Mouse (Mus musculus): ENCODE data around the gene Pkp4. TPM values are rescaled to one million over a fixed set of nuclear protein-coding genes. Genes with fewer than 3 reads are reported as not detected.

Pkp4 gene
- polyA plus RNA-seq, 1 experiment from 2014 or later = 30.4 TPM

DNA sequence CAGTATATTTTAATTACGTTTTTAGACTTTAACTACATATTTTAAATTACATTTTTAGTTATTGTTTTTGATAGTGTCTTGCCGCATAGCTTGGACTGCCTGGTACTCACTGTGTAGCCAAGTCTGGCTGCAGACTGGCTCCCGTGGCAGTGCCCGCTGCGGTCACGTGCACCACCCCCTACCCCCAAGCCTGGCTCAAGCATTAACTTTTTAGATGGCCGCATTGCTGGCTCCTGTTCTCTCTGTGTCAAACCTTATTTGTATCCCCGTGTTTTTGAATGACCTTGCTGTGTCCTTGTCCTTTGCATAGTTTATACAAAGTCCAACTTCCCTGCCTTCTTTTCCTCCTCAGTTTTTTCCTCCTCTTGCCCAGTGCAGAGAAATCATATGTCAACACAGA lies 25.5 kb downstream of the Pkp4 start:
- 90% methylated on average over 8 of the region's 8 CpGs for WGBS
- no peaks in the 10 kb centered on the region for H3K4me1 ChIP-seq
- no peak overlapping the region for H3K9ac ChIP-seq
- 0 out of 2 replicates have a peak, but pooled peaks cover 6% of the 10 kb centered on the region for H3K36me3 ChIP-seq
- H3K27ac ChIP-seq = no peak overlapping the region
- H3K4me3 ChIP-seq (replicated peaks) = no peak overlapping the region
- no peak for ATAC-seq (ENCODE audit: insufficient read depth, low FRiP score, low read depth)
- no peaks in the 10 kb centered on the region for H3K9me3 ChIP-seq
- no peaks in the 10 kb centered on the region for H3K27me3 ChIP-seq (replicated peaks)
- H3K4me2 ChIP-seq = no peak overlapping the region

DNA sequence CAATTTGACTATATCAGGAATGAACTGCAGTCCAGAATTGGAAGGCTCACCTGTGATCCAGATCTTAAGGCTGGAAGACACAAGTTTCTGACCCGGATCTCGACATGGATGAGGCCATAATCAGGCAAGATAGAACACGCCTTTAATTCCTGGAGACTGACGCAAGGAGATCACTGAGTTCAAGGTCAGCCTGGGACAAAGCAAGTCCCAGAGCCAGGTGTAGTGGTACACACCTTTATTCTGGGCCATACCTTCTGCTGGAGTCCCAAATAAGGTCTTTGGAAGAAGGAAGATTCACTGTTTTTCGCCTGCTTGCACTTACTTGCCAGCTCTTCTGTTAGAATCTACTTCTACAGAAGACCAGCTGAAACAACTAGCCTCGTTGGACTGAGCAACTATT lies 26.3 kb downstream of the Pkp4 start:
- no peak for ATAC-seq (ENCODE audit: insufficient read depth, low FRiP score, low read depth)
- Histone ChIP-seq H3K4me1 (0 out of 2 replicates have a peak, but pooled peaks cover 3% of the 10 kb centered on the region), H3K27me3 (replicated peaks) (no peaks in the 10 kb centered on the region), H3K9ac (no peak overlapping the region), H3K36me3 (0 out of 2 replicates have a peak, but pooled peaks cover 6% of the 10 kb centered on the region), H3K4me3 (replicated peaks) (no peak overlapping the region), H3K27ac (no peak overlapping the region), H3K9me3 (no peaks in the 10 kb centered on the region), H3K4me2 (no peak overlapping the region)
- 85% methylated on average over 6 of the region's 6 CpGs for WGBS

DNA sequence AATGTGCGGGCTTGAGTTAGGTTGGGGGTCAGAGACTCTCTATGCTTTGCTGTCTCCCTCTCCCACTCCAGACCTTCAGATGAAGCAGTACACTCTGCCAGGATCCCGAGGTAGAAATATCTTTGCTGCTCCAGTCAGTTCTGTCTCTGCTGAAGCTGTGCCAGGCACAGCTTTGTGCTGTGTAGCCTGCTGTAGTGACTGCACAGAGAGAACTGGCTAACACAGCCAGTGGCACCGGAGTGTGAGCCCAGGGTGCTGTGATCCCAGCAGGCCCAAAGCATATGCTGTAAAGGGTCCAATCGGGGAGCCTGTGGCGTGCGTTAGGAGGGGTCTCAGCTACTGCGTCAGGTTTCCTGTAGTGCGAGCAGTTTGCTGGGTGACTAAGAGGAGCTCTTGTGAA lies 27.7 kb downstream of the Pkp4 start:
- no peak overlapping the region for H3K4me3 ChIP-seq (replicated peaks)
- 0 out of 2 replicates have a peak, but pooled peaks cover 3% of the 10 kb centered on the region for H3K4me1 ChIP-seq
- H3K4me2 ChIP-seq = no peak overlapping the region
- no peak overlapping the region for H3K27ac ChIP-seq
- H3K27me3 ChIP-seq (replicated peaks) = no peaks in the 10 kb centered on the region
- 0 out of 2 replicates have a peak, but pooled peaks cover 6% of the 10 kb centered on the region for H3K36me3 ChIP-seq
- H3K9me3 ChIP-seq = no peaks in the 10 kb centered on the region
- H3K9ac ChIP-seq = no peak overlapping the region
- no peak for ATAC-seq (ENCODE audit: insufficient read depth, low FRiP score, low read depth)
- WGBS = 89% methylated on average over 8 of the region's 8 CpGs

DNA sequence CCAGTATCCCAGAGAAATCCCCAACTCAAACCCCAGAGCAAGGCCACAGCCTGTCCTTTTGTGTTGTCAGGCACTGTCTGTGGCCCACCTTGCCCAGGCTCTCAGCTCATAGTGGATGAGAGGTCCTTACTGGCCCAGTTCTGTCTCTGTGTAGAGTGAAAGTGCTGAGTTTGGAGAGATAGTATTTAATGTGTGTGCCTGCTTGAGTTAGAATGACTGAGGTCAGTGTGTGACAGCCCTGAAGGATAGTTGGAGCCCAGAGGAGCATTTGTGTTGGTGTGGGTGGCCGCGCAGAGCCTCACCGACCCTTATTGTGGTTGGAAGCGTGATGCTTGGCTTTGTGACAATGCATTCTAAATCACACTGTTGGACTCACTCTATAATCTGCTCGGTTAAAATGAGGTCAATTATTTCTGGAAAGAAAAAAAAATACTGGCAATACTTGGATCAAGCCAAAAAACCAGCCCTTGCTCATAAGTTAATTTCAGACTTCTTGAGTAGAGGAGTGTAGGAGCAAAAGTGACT lies 29.1 kb downstream of the Pkp4 start:
- Histone ChIP-seq H3K27ac (no peak overlapping the region), H3K27me3 (replicated peaks) (no peaks in the 10 kb centered on the region), H3K36me3 (0 out of 2 replicates have a peak, but pooled peaks cover 6% of the 10 kb centered on the region), H3K4me1 (0 out of 2 replicates have a peak, but pooled peaks cover 3% of the 10 kb centered on the region), H3K4me3 (replicated peaks) (no peak overlapping the region), H3K9me3 (no peaks in the 10 kb centered on the region), H3K9ac (no peak overlapping the region), H3K4me2 (no peak overlapping the region)
- WGBS = 71% methylated on average over 5 of the region's 5 CpGs
- no peak for ATAC-seq (ENCODE audit: insufficient read depth, low FRiP score, low read depth)

DNA sequence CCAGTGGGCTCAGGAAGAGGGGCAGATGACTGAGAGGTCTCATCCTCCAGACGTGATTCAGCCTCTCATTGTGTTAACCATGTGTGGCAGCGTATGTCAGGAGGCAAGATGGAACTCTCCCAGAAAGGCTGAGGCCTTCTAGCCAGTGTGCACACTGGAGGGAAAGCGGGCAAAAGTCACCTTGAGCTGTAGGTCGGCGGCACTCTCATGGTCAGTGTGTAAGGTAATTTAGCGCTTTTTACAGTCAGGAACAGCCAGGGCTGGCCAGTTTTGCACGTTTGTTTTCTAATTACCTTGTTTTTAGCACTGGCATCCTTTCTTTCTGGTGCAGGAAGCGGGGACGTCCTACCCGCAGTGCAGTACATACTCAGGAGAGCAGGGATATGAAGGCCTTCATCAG lies 29.5 kb downstream of the Pkp4 start:
- no peak overlapping the region for H3K27ac ChIP-seq
- no peak overlapping the region for H3K4me2 ChIP-seq
- WGBS = 88% methylated on average over 10 of the region's 10 CpGs
- no peaks in the 10 kb centered on the region for H3K9me3 ChIP-seq
- H3K4me3 ChIP-seq (replicated peaks) = no peak overlapping the region
- H3K27me3 ChIP-seq (replicated peaks) = no peaks in the 10 kb centered on the region
- H3K9ac ChIP-seq = no peak overlapping the region
- no peak for ATAC-seq (ENCODE audit: insufficient read depth, low FRiP score, low read depth)
- H3K36me3 ChIP-seq = 0 out of 2 replicates have a peak, but pooled peaks cover 6% of the 10 kb centered on the region
- H3K4me1 ChIP-seq = 0 out of 2 replicates have a peak, but pooled peaks cover 3% of the 10 kb centered on the region

DNA sequence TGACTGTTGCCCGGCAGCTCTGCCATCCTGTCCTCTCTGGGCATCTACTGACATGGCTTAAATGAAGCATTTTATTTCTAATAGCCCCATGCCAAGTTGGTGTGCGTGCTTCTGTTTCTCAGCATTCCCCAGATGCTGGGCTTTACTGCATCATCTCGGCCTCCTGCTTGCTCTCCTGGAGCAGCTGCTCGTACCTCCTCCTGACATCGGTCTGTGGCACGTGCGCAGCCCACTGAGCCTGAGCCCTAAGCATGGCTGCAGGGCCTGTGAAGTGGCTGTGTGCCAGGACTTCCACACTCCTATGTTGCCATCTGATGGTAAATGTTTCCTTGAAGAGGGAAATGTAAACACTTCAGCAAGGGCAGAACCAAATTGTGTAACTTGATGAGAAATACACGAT lies 30.8 kb downstream of the Pkp4 start:
- no peaks in the 10 kb centered on the region for H3K27me3 ChIP-seq (replicated peaks)
- H3K9me3 ChIP-seq = no peaks in the 10 kb centered on the region
- 0 out of 2 replicates have a peak, but pooled peaks cover 6% of the 10 kb centered on the region for H3K36me3 ChIP-seq
- ATAC-seq (ENCODE audit: insufficient read depth, low FRiP score, low read depth) = no peak
- H3K9ac ChIP-seq = no peak overlapping the region
- 65% methylated on average over 8 of the region's 8 CpGs for WGBS
- H3K4me3 ChIP-seq (replicated peaks) = no peak overlapping the region
- 0 out of 2 replicates have a peak, but pooled peaks cover 3% of the 10 kb centered on the region for H3K4me1 ChIP-seq
- H3K27ac ChIP-seq = no peak overlapping the region
- H3K4me2 ChIP-seq = no peak overlapping the region

DNA sequence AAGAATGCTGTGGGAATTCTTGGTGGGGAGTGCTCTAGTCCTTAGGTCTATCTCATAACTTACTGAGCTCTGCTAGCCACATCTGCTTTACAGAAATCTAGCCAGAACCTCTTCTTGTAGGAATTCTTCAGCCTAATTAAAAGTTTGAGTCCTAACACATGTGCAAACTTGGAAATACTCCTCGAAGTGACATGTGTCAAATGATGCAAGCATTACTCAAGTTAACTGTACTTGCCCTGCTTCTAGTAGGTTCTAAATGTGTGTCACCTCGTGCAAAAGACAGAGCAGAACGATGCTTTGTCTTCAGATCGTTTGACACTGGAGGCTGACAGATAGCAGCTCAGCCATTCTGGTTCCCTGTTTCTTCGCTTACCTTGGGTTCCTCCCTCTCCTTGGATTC lies 32.5 kb downstream of the Pkp4 start:
- no peak for ATAC-seq (ENCODE audit: insufficient read depth, low FRiP score, low read depth)
- Histone ChIP-seq H3K4me3 (replicated peaks) (no peak overlapping the region), H3K9ac (no peak overlapping the region), H3K9me3 (no peaks in the 10 kb centered on the region), H3K27me3 (replicated peaks) (no peaks in the 10 kb centered on the region), H3K4me1 (0 out of 2 replicates have a peak, but pooled peaks cover 3% of the 10 kb centered on the region), H3K27ac (no peak overlapping the region), H3K4me2 (no peak overlapping the region), H3K36me3 (no peaks in the 10 kb centered on the region)
- 58% methylated on average over 5 of the region's 5 CpGs for WGBS

DNA sequence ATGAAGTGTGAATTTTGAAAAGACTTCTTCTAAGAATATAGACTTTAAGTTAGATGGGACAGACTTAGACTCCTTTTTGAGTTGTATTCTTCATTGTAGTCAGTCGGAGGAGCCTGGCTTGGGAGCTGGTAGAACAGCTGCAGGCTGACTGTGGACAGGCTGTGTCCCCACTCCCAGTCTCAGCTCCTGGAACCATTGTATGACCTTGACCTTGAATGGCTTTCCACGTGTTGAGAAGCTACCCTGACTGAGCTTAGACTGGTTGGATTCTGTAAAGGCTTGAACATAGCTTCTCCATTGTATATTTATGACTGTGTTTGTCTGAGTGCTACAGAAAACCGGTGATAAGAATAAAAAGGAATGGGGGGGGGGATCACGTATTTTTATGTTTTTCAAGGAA lies 36.5 kb downstream of the Pkp4 start:
- Histone ChIP-seq H3K9ac (no peak overlapping the region), H3K4me2 (no peak overlapping the region), H3K4me3 (replicated peaks) (no peak overlapping the region), H3K36me3 (no peaks in the 10 kb centered on the region), H3K27me3 (replicated peaks) (no peaks in the 10 kb centered on the region), H3K4me1 (no peaks in the 10 kb centered on the region), H3K9me3 (no peaks in the 10 kb centered on the region), H3K27ac (no peak overlapping the region)
- WGBS = 80% methylated on average over 4 of the region's 4 CpGs
- no peak for ATAC-seq (ENCODE audit: insufficient read depth, low FRiP score, low read depth)

DNA sequence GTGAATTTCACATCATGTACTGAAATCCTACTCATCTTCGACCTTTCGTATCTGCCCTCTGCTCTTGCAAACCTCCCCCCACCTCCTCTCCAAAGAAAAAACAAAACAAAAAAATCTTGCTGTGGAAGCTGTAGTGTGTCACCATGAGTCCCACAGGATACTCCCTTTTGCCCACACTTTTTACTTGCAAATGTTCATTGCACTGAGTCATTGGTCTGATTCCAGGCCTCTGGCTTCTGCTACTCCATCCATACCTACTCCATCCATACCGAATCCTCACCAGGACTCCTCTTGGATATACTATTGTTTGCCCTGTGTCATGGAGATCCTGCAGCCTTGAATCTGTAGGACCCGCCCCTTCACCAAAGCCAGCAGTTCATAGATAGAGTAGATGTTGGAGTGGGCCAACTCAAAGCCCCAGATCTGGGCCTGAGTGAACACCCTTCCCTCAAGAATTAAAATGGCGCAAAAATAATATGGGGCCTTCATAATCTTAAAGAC lies 38.9 kb downstream of the Pkp4 start:
- Histone ChIP-seq H3K9me3 (no peaks in the 10 kb centered on the region), H3K27ac (no peak overlapping the region), H3K36me3 (no peaks in the 10 kb centered on the region), H3K27me3 (replicated peaks) (no peaks in the 10 kb centered on the region), H3K4me3 (replicated peaks) (no peak overlapping the region), H3K9ac (no peak overlapping the region), H3K4me2 (no peak overlapping the region), H3K4me1 (no peaks in the 10 kb centered on the region)
- no peak for ATAC-seq (ENCODE audit: insufficient read depth, low FRiP score, low read depth)
- WGBS = 96% methylated on average over 5 of the region's 5 CpGs

DNA sequence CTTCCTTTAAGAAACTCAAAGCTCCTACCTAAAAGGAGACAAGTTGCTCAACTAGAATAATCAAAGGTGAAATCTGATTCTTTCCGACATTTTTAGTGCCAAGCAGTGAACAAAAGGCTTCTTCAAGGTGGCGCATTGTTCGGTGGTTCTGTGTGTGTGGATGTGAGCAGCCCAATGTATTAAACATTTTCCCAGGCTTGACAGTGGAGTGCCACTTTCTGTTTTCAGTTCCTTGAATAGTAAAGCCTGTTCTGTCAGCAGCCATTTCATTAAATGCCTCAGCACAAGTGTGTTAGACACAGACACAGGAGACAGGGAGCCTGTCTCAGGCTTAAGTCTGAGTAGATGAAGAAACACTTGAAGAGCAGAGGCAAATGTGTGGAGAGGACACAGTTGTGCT lies 39.9 kb downstream of the Pkp4 start:
- no peak overlapping the region for H3K4me2 ChIP-seq
- no peak overlapping the region for H3K9ac ChIP-seq
- no peaks in the 10 kb centered on the region for H3K4me1 ChIP-seq
- 84% methylated on average over 3 of the region's 3 CpGs for WGBS
- no peak overlapping the region for H3K4me3 ChIP-seq (replicated peaks)
- no peak overlapping the region for H3K27ac ChIP-seq
- ATAC-seq (ENCODE audit: insufficient read depth, low FRiP score, low read depth) = no peak
- no peaks in the 10 kb centered on the region for H3K9me3 ChIP-seq
- H3K36me3 ChIP-seq = no peaks in the 10 kb centered on the region
- no peaks in the 10 kb centered on the region for H3K27me3 ChIP-seq (replicated peaks)

DNA sequence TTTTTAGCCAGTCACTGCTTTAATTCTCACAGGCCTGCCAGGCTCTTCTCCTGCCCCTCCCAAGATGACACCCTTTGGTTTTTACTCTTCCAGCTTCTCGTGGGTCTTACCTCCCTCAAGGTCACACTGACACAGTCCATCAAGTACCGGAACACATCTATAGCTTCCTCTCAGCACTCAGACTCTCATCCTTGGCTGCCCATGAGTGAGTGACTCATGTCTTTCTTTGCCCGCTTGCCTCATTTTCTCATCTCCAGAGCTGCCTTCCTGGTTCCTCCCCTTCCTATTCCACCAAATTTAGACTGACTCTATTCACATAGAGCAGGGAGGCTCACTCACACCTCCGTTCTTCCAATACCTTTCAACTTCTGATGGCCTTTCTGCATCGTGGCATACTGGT lies 42.3 kb downstream of the Pkp4 start:
- H3K9ac ChIP-seq = no peak overlapping the region
- H3K9me3 ChIP-seq = no peaks in the 10 kb centered on the region
- H3K27me3 ChIP-seq (replicated peaks) = no peaks in the 10 kb centered on the region
- 65% methylated on average over 5 of the region's 5 CpGs for WGBS
- H3K4me2 ChIP-seq = no peak overlapping the region
- H3K27ac ChIP-seq = no peak overlapping the region
- no peak for ATAC-seq (ENCODE audit: insufficient read depth, low FRiP score, low read depth)
- no peak overlapping the region for H3K4me3 ChIP-seq (replicated peaks)
- H3K4me1 ChIP-seq = peaks cover 6% of the 10 kb centered on the region; the same call in 1 of the 2 replicates
- no peaks in the 10 kb centered on the region for H3K36me3 ChIP-seq

DNA sequence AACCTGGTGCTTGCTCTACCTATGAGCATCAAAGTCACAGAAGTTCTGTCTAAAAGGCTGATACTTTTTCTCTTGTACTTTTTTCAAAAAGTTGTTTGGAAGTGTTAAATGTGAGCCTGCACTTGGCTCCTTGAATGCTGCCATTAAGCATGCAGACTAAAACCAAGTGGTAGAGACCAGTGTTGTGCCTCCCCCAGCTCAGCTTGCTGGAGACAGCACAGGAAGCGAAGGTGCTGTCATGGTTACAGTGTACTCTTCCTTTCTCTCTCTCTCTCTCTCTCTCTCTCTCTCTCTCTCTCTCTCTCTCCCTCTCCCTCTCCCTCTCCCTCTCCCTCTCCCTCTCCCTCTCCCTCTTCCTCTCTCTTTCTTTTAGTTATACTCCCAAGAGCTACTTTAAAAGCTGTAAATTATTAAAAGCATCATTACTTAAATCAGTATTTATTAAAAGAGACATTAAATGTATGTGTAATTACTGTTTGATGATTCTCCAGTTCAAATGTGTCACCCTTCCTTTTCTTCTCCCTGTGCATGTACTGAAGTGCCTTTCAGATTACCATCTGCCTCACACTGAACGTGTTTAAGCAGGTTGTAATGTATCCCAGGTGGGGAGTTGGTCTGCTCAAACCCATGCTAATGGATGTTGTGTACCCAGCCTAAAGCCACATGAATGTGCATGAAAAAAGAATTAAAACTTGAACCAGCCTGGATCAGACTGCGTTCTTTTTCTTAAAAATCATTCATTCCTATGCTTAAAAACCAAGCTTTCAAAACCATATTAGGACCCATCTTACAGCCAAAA lies 43.2 kb downstream of the Pkp4 start:
- H3K4me3 ChIP-seq (replicated peaks) = no peak overlapping the region
- no peaks in the 10 kb centered on the region for H3K9me3 ChIP-seq
- no peaks in the 10 kb centered on the region for H3K27me3 ChIP-seq (replicated peaks)
- no peak overlapping the region for H3K9ac ChIP-seq
- 43% methylated on average over 3 of the region's 3 CpGs for WGBS
- no peaks in the 10 kb centered on the region for H3K36me3 ChIP-seq
- no peak overlapping the region for H3K4me2 ChIP-seq
- peaks cover 6% of the 10 kb centered on the region; the same call in 1 of the 2 replicates for H3K4me1 ChIP-seq
- no peak for ATAC-seq (ENCODE audit: insufficient read depth, low FRiP score, low read depth)
- no peak overlapping the region; the same call in 1 of the 2 replicates for H3K27ac ChIP-seq

All from stomach, embryonic 15.5 days (tissue).